In the genomic region with DNA sequence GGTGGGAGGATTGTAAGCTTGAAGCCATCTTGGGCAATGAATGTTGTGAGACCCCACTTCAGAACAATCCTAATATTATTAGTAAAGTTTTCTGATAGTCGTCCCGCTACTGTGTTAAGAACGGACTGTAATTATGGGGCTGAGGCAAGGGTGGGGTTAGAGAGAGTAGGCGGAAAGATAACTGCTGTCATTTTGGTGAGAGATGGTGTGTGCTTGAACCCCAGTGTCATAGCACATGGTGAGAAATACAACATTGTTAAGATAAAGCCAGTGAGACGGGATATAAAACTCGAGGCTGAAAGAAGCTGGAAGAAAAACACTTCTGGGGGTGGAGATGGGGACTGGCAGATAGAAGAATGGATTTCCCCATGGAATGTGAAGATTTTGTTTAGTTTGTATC, we compare ENCODE assay signal across 15 mouse cellular contexts. TPM values are rescaled to one million over a fixed set of nuclear protein-coding genes. Genes with fewer than 3 reads are reported as not detected.
DNase-seq lines count a peak whose midpoint lies in the region; ATAC-seq and TF ChIP-seq lines count a peak whose summit lies in the region.
"Had no signal": no experiment of that assay in that cellular context is flagged by ENCODE, and none has a peak within 500 bp of the region (broad histone marks: within the 10 kb centered on the region; RNA-seq: fewer than 3 reads in every experiment).

No protein-coding gene starts in this region.

- H3K9ac ChIP-seq in hindbrain, embryonic 15.5 days, result no peak overlapping the region
- H3K9ac ChIP-seq in hindbrain, embryonic 12.5 days, result no peak overlapping the region
- H3K9ac ChIP-seq in lung, embryonic 16.5 days (ENCODE audit: low read length), result no peak overlapping the region
- H3K9ac ChIP-seq in lung, postnatal 0 days (replicated peaks; ENCODE audit: low read depth), result no peak overlapping the region
- no peak overlapping the region for H3K9ac ChIP-seq in liver, embryonic 16.5 days (ENCODE audit: low read depth, low read length)
- H3K9ac ChIP-seq: neural tube, embryonic 12.5 days had no signal

- no peak for ATAC-seq in erythroblast, adult 5-6 weeks (replicated peaks; ENCODE audit: low FRiP score, poor library complexity, severe bottlenecking)
- ATAC-seq in hindbrain, embryonic 15.5 days (ENCODE audit: low FRiP score, low read depth), result no peak
- no peak for ATAC-seq in hindbrain, embryonic 12.5 days (ENCODE audit: low FRiP score)
- ATAC-seq in lung, embryonic 16.5 days (ENCODE audit: low read depth), result no peak
- no peak for ATAC-seq in lung, postnatal 0 days
- no peak for ATAC-seq in liver, embryonic 16.5 days (ENCODE audit: low read depth)
- ATAC-seq: hindbrain, postnatal 0 days had no signal

- no peaks in the 10 kb centered on the region for H3K27me3 ChIP-seq in erythroblast, embryonic 14.5 days (ENCODE audit: control insufficient read depth)
- H3K27me3 ChIP-seq in hindbrain, embryonic 15.5 days, result no peaks in the 10 kb centered on the region
- H3K27me3 ChIP-seq in hindbrain, embryonic 12.5 days, result no peaks in the 10 kb centered on the region
- no peaks in the 10 kb centered on the region for H3K27me3 ChIP-seq in lung, embryonic 16.5 days (ENCODE audit: control insufficient read depth, insufficient read depth, low read depth, low read length)
- no peaks in the 10 kb centered on the region for H3K27me3 ChIP-seq in lung, postnatal 0 days (replicated peaks; ENCODE audit: insufficient read depth, low read length)
- H3K27me3 ChIP-seq in liver, embryonic 16.5 days (ENCODE audit: control insufficient read depth, insufficient read depth, low read depth, low read length), result no peaks in the 10 kb centered on the region
- H3K27me3 ChIP-seq: CH12.LX; midbrain, embryonic 15.5 days; neural tube, embryonic 12.5 days had no signal

- H3K4me3 ChIP-seq in erythroblast, embryonic 14.5 days (replicated peaks), result peak overlapping the region; percentile 94
- H3K4me3 ChIP-seq in hindbrain, embryonic 15.5 days, result no peak overlapping the region
- no peak overlapping the region for H3K4me3 ChIP-seq in hindbrain, embryonic 12.5 days
- peak overlapping the region; percentile 66; the same call in 1 of the 2 replicates for H3K4me3 ChIP-seq in lung, embryonic 16.5 days (ENCODE audit: low read length)
- H3K4me3 ChIP-seq in lung, postnatal 0 days (ENCODE audit: low read depth, low read length), result no peak overlapping the region
- H3K4me3 ChIP-seq in liver, embryonic 16.5 days (ENCODE audit: low read depth, low read length), result no peak overlapping the region

- 94% methylated on average over 6 of the region's 6 CpGs for WGBS in hindbrain, embryonic 15.5 days
- WGBS in hindbrain, embryonic 12.5 days, result 93% methylated on average over 6 of the region's 6 CpGs
- WGBS in lung, embryonic 16.5 days, result 37% methylated on average over 6 of the region's 6 CpGs
- 59% methylated on average over 6 of the region's 6 CpGs for WGBS in lung, postnatal 0 days
- 47% methylated on average over 6 of the region's 6 CpGs for WGBS in liver, embryonic 16.5 days (ENCODE audit: insufficient replicate concordance)

- 0 out of 2 replicates have a peak overlapping the region, but pooled peaks have one; percentile 81 for H3K4me2 ChIP-seq in hindbrain, embryonic 15.5 days
- H3K4me2 ChIP-seq in hindbrain, embryonic 12.5 days (replicated peaks), result no peak overlapping the region
- H3K4me2 ChIP-seq in lung, embryonic 16.5 days (ENCODE audit: low read depth, low read length), result peak overlapping the region; percentile 58
- H3K4me2 ChIP-seq in lung, postnatal 0 days (replicated peaks; ENCODE audit: low read depth, low read length), result no peak overlapping the region
- H3K4me2 ChIP-seq in liver, embryonic 16.5 days (ENCODE audit: low read depth, low read length), result peak overlapping the region; percentile 89; the same call in 1 of the 2 replicates

- no peak for DNase-seq in lung, postnatal 0 days (ENCODE audit: low spot score)
- DNase-seq in left cerebral cortex, adult 9 months (ENCODE audit: low spot score in 2 of 2), result no peak
- DNase-seq: adrenal gland, adult 2 months; cerebellum, adult 9-10 months had no signal

- peaks cover 38% of the 10 kb centered on the region for H3K4me1 ChIP-seq in erythroblast, embryonic 14.5 days (ENCODE audit: control insufficient read depth)
- H3K4me1 ChIP-seq in hindbrain, embryonic 15.5 days (replicated peaks), result peaks cover 13% of the 10 kb centered on the region
- peaks cover 11% of the 10 kb centered on the region for H3K4me1 ChIP-seq in hindbrain, embryonic 12.5 days
- peaks cover 15% of the 10 kb centered on the region; the same call in 1 of the 2 replicates for H3K4me1 ChIP-seq in lung, embryonic 16.5 days (replicated peaks; ENCODE audit: control insufficient read depth, insufficient read depth, low read length)
- peaks cover 4% of the 10 kb centered on the region; the same call in 1 of the 2 replicates for H3K4me1 ChIP-seq in lung, postnatal 0 days (ENCODE audit: insufficient read depth, low read depth, low read length)
- H3K4me1 ChIP-seq in liver, embryonic 16.5 days (ENCODE audit: control insufficient read depth, low read depth, low read length), result peaks cover 18% of the 10 kb centered on the region
- H3K4me1 ChIP-seq: neural tube, embryonic 12.5 days had no signal

- peaks cover 5% of the 10 kb centered on the region; the same call in 1 of the 2 replicates for H3K36me3 ChIP-seq in erythroblast, embryonic 14.5 days (ENCODE audit: control insufficient read depth)
- H3K36me3 ChIP-seq in hindbrain, embryonic 15.5 days, result no peaks in the 10 kb centered on the region
- no peaks in the 10 kb centered on the region for H3K36me3 ChIP-seq in hindbrain, embryonic 12.5 days
- peaks cover under 1% of the 10 kb centered on the region; the same call in 1 of the 2 replicates for H3K36me3 ChIP-seq in lung, embryonic 16.5 days (ENCODE audit: control insufficient read depth, insufficient read depth, low read length)
- H3K36me3 ChIP-seq in lung, postnatal 0 days (ENCODE audit: insufficient read depth, low read length), result no peaks in the 10 kb centered on the region
- H3K36me3 ChIP-seq in liver, embryonic 16.5 days (ENCODE audit: control insufficient read depth, insufficient read depth), result no peaks in the 10 kb centered on the region
- H3K36me3 ChIP-seq: midbrain, embryonic 15.5 days; neural tube, embryonic 12.5 days had no signal

- H3K27ac ChIP-seq in hindbrain, embryonic 15.5 days (replicated peaks), result no peak overlapping the region
- H3K27ac ChIP-seq in hindbrain, embryonic 12.5 days, result no peak overlapping the region
- no peak overlapping the region for H3K27ac ChIP-seq in lung, embryonic 16.5 days (ENCODE audit: low read length)
- H3K27ac ChIP-seq in lung, postnatal 0 days (ENCODE audit: low read length), result no peak overlapping the region
- H3K27ac ChIP-seq in liver, embryonic 16.5 days (ENCODE audit: low read length), result no peak overlapping the region
- H3K27ac ChIP-seq: macrophage; midbrain, embryonic 15.5 days; neural tube, embryonic 12.5 days had no signal

- TF ChIP-seq CTCF in lung, postnatal 0 days (IDR thresholded peaks at IDR 0.05), result no peak

- no peak for TF ChIP-seq EP300 in lung, postnatal 0 days (IDR thresholded peaks at IDR 0.05)

- H3K9me3 ChIP-seq in erythroblast, embryonic 14.5 days (ENCODE audit: control insufficient read depth, low read length), result peaks cover 6% of the 10 kb centered on the region
- H3K9me3 ChIP-seq in hindbrain, embryonic 15.5 days, result no peaks in the 10 kb centered on the region
- H3K9me3 ChIP-seq in hindbrain, embryonic 12.5 days (replicated peaks), result peaks cover 5% of the 10 kb centered on the region; the same call in 1 of the 2 replicates
- H3K9me3 ChIP-seq in lung, embryonic 16.5 days (ENCODE audit: control insufficient read depth, low read length), result peaks cover 6% of the 10 kb centered on the region
- no peaks in the 10 kb centered on the region for H3K9me3 ChIP-seq in lung, postnatal 0 days (ENCODE audit: low read length)
- H3K9me3 ChIP-seq in liver, embryonic 16.5 days (replicated peaks; ENCODE audit: control insufficient read depth, low read length), result peaks cover 4% of the 10 kb centered on the region
- H3K9me3 ChIP-seq: midbrain, embryonic 15.5 days had no signal

RNA-seq across cellular contexts. Expression of a gene that starts 1.5 kb away (rescaled TPM):
- 0.11 and 0.21 TPM in 2 replicates for polyA plus RNA-seq in erythroblast, embryonic 14.5 days (2012)
- total RNA-seq in erythroblast, adult 5-6 weeks (2015; ENCODE audit: low replicate concordance), result 1.5 and 6.1 TPM in 2 replicates
- total RNA-seq in erythroblast, adult 5-6 weeks (2017; ENCODE audit: low replicate concordance), result 5.4 and 5.5 TPM in 2 replicates
- polyA plus RNA-seq in hindbrain, embryonic 15.5 days (2015; fragmentation: Nextera tagmentation; extraction: Ambion mirVana), result 16.5 and 17.1 TPM in 2 replicates
- 21.4 and 23.3 TPM in 2 replicates for polyA plus RNA-seq in hindbrain, embryonic 12.5 days (2016; fragmentation: Nextera tagmentation; extraction: Ambion mirVana)
- polyA plus RNA-seq in lung, embryonic 16.5 days (2015; fragmentation: Nextera tagmentation; extraction: Ambion mirVana), result 30.9 and 34.6 TPM in 2 replicates
- polyA plus RNA-seq in lung, postnatal 0 days (2015; fragmentation: Nextera tagmentation; extraction: Ambion mirVana), result 15.8 and 16.8 TPM in 2 replicates
- polyA plus RNA-seq in liver, embryonic 16.5 days (2015; fragmentation: Nextera tagmentation; extraction: Ambion mirVana), result 9.0 and 10.0 TPM in 2 replicates

Comparison
In these comparisons a context has a peak if more than half of its experiments do, and no peak if none do; other contexts are left out.
1. H3K4me3 ChIP-seq: peak in erythroblast, embryonic 14.5 days (single experiment) and lung, embryonic 16.5 days (single experiment); none in hindbrain, embryonic 15.5 days (single experiment), hindbrain, embryonic 12.5 days (single experiment), lung, postnatal 0 days (single experiment) and liver, embryonic 16.5 days (single experiment).
2. H3K4me2 ChIP-seq: peak in hindbrain, embryonic 15.5 days (single experiment), lung, embryonic 16.5 days (single experiment) and liver, embryonic 16.5 days (single experiment); none in hindbrain, embryonic 12.5 days (single experiment) and lung, postnatal 0 days (single experiment).